Mouse (Mus musculus): Measurements from ENCODE around the gene Enpp3.

DNA sequence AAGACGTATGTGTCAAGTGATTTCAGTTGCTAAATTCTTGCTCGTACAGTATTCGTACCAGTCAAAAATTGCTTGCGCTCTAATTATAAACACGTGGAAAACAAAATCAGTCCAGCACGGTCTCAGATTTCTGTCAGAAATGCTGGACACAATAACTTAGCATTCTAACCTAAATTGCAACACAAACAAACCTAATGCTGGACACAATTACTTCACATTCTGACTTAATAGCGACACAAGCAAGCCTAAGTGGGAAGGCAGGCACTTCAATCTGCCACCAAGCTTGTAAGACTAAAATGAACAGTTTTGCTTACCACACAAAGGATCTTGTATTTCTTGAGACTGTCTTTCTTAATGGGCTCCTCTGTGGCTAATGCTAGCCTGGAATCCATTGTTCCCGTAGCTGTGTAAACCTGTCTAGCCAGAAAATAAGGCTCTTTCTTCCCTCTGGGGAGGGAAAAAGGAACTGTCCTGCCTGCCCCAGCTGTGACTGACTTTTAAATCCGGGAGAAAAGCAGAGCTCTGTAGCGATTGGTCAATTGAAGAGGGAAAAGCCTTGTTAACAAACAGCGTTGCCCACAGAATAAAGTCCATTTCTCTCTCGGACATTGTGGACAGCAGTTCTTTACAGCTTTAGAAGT lies 6.8 kb downstream of the Enpp3 start:
- TF ChIP-seq POLR2A (IDR thresholded peaks at IDR 0.05; ENCODE audit: extremely low read depth, insufficient read depth, low read length) (no peak), CTCF (IDR thresholded peaks at IDR 0.05; ENCODE audit: extremely low read depth, insufficient read depth, low read length) (no peak)

Data from cortical plate, adult 2 months (tissue).